Mouse (Mus musculus) spleen, postnatal 36 days (tissue): Measurements from ENCODE around the gene Osbpl3.
A peak's percentile ranks its signal among the peaks of the same experiment; 100 is the strongest.

Experiments used
- DNase-seq, 2 experiments: peaks; one replicate each; pipeline ENCODE4 v3.0.0; 2022; ENCODE audit warnings: low spot score in 2 of 2, mixed read lengths in 1 of 2

The Osbpl3 gene

DNA sequence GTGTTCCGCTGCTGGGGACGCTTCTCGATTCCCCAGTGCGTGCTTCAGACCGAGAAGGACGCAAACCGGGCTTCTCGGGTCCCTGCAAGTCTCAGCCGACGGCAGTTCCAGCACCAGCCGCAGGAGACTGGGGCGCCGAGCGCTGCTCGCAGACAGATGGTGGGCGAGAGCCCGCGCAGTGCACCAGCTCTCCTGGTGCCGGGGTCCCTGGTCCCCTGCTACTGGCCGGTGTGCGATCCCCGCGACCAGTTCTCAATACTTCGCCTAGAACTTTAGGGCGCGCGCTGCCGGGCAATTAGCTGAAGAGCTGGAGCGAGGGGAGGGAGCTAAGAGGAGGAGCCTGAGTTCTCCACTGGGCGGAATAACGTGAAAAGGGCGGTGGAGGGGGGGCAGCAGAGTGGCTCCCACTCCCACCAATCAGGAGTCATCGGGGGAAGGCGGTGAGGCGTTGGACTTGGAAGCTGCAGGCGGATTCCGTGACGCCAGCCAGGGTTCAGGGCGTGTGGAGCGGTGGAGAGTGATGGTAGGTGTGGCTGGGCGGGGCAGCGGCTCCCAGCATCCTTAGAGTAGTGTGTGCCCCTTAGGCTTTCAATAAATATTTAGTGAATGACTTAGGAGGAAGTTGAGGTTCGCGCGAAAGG, at the start of gene Osbpl3:
TSS of gene Osbpl3 (minus strand) at position 373 of the 641 bp plus-strand sequence.
- peak; percentile 48 for DNase-seq

DNA sequence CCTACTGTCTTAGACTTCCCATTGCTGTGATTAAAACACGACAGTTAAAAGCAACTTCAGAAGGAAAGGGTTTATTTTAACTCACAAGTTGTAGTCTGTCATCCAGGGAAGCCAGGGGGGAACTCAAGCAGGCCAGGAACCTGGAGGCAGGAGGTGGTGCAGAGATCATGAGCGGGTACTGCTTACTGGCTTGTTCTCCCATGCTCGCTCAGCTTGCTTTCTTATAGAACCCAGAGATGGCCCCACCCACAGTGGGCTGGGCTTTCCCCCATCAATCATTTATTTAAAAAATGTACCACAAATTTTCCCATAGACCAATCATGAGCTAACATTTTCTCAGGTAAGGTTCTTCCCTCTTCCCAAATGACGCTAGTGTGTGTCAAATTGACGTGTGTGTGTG, 49.5 kb upstream of the Osbpl3 start:
- no peak for DNase-seq

DNA sequence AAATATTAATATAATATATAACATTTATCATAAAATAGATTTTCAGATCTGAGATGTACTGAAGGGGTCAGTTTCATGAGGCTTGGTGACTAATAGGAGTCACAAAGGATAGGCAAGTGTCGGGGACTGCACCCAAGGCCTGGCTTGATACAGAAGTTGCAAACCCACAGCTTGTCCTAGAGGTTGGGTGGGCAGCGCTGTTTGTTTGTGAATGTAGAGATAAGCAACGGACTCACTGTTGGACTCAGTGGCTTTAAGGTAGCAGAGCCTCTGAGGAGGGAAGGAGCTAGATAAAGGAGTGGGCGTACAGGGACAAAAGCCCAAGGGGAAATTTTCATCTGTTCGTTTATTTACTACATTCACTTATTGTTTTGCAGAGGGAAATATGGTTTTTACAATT, 48.7 kb upstream of the Osbpl3 start:
- no peak for DNase-seq

DNA sequence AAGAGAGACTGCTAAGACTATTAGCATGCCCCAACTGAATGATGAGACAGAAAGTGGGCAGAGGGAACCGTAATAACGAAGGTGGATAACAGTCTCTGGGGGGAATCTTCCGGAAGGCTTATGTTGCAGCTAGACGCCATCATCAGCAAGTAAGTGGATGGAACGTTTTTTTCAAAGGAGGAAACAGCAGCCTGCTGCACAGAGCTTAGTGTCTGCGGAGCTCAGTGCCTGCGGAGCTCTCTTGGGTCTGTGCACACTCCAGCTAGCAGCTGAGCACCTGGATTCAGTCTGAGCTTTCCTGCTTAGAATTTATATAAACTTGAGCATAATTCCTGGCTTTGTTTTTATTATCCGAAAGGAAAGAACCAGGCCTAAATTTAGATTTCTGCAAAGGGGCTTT, 47.8 kb upstream of the Osbpl3 start:
- no peak for DNase-seq

DNA sequence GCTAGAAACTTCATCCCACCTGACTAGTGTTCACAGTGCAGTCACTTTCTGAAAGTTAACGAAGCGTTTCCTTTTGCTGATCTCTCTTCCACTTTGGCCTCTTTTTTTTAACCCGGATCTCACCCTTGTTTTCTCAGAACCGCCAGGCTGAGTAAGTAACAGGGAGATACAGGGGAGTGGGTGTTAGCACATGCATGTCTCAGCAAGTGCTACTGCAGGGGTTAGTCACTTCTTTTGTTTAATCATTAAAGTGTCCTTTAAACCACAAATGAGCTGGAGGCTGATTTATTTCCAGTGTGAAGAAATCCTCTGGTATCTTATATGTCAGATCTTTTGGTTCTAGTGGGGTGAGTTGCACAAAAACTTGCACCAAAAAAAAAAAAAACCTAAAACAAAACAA, 47.0 kb upstream of the Osbpl3 start:
- DNase-seq = no peak

DNA sequence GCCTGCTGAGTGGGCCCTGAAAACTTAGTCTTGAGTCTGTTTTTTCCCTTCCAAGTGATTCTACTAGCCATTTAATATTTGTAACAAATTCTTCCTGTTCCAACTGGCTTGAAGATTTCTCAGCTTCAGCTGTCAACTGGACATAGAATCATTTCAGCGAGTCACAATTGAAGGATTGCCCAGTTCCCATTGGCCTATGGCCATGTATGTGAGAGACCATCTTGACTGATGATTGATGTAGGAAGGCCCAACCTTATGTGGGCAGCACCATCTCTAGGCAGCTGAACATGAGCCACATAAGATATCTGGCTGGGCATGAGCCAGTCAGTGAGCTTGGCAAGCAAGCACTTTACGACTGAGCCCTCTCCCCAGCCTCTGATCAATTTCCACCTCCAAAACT, 42.3 kb upstream of the Osbpl3 start:
- no peak for DNase-seq

DNA sequence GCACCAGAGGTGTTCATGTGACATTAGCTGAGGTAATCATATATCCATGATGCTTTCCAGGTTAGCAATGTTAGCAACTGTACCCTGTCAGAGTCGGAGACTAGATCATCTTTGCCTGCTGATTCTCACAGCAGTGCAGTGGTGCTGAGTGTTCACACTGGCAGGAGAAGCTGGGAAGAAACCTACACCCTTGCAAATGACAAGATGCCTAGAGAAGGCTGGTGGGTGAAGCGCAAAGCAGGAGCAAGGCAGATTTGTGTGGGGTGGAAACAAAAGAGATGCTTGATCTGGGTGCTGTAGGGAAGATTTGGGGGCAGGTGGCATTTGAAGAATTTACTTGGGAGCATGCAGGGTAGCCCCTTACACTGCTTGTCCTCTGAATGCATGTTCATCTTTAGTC, 34.5 kb upstream of the Osbpl3 start:
- DNase-seq = no peak

DNA sequence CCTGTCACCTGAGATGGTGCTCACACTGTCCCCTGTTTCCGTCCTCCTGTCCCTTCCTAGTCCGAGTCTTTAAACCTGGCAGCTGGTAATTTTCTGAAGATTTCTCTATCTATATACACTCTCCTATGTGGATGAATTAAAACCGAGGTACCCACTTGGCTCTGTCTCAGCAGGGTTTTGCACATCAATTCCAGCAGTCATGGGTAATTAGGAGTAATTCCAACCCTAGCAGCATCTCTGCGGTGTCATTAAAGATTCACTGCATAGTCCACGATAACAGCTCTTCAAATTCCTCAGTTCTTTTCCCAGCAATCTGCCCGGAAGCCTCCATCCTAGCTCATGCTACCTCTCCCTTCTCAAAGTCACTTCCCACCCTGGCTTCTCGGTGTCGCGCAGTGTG, 33.4 kb upstream of the Osbpl3 start:
- no peak for DNase-seq

DNA sequence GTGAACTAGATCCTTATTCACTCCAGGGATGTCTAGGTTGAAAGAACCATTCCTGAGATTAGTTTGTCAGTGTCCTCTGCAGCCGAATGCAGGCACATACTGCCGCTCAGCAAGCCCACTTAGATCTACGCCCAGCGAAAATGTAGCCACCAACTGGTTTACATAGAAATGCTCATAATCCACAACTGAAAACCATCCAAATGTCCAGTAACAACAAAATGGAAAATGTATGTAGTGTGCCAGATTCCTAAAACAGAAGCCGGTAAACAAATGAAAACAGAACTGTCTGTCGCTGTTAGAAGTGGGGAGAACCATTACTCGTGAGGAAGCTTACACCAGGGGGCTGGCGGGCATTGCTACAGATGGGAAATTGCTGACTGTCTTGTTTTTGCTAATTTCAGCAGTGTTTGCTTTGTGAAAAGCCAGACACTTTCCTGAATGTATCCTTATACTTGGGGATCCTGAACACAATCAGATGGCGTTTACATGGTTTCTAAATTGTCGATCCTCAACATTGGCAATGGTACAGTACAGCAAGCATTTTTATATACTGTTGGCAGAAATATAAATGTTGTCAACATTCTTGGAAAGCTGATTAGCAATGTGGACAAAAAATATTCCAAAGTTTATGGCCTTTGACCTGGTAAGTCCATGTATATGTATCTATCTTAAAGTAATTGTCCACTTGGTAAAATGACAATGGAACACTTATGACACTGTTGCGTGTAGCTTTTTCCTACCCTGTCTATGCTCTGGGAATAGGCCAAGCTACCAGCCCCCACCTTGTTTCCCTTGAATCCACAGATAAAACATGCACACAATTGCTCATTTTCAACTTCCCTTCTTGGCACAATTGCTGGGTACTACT, 30.3 kb upstream of the Osbpl3 start:
- DNase-seq = no peak

DNA sequence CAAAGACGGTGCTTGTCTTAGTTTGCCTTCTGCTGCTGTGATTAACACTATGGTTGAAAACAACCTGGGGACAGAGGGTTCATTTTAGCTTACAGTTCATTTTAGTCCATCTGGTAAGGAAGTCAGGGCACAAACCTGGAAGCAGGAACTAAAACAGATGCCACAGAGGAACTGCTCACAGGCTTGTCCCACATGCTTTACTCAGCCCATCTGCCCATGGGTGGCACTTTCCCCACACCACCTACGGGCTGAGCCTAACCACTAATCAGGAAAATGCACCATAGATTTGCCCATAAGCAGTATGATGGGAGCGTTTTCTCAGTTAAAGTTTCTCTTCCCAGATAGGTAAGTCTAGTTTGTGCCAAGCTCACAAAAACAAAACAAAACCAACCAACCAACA, 27.4 kb upstream of the Osbpl3 start:
- no peak for DNase-seq

DNA sequence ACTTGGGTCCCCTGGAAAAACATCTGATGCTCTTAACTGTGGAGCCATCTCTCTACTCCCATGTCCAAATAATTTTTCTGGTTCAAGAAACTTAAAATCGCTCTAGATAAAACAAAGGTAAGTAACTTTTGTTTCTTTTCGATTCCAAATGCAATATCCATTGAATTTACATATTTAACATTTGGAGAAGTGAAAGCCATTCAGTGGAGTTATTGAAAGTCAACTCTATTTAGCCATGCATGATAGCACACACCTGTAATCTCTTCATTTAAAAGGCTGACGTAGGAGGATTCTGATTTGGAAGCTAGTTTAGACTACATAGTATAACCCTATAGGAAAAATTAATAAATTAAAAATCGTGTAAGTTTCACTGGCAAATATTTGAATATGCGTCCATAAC, 25.5 kb upstream of the Osbpl3 start:
- no peak for DNase-seq

DNA sequence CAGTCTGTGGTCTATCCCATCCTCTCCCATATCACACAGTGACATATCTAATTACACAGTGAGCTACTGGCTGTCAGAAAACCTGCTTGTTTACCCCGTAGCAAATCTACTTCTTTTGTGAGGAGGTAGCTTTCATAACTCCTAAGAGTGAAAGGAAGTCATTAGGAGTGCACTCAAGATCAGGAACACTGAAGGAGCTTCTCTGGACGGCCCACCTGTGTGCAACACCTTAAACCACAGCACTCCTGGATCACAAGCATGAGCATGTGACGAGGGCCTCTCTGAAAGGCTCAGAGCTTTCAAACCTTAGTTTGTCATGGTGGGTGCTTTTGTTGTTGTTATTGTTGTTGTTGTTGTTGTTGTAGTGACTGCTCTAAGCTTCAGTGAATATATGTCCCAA, 10.4 kb upstream of the Osbpl3 start:
- DNase-seq = no peak

DNA sequence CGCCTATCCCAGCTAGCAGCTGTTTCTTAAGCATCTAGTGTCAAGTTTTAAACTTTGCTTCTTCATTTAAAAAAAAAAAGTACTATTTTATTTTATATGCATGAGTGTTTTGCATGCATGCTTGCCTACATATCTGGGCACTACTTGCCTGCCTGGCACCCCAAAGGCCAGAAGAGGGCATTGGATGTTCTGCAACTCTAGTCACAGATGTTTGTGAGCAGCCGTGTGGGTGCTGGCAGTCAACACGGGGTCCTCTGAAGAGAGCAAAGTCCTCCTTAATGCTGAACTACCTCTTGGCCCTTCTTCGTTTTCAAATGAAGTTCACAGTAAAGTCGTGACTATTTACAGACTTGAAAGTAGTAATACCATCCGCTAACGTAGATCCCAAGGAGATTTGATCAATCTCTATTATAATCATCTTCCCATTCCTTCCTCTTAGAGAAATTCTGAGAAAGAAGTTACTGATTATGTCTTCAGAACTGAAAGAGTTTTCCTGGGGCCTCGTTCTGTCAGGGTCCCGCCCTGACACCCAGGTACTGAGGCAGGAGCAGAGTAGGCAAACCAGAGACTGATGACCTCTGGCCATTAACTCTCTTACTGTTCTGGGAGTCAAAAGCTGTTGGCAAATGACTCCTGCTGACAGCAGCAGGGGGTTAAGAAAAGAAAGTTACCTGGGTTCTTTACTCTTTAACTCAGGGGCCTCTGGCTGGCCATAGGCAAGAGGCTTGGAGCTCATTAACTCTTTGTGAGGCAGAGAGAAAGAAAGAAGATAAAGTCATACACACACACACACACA, 8.9 kb upstream of the Osbpl3 start:
- DNase-seq = no peak

DNA sequence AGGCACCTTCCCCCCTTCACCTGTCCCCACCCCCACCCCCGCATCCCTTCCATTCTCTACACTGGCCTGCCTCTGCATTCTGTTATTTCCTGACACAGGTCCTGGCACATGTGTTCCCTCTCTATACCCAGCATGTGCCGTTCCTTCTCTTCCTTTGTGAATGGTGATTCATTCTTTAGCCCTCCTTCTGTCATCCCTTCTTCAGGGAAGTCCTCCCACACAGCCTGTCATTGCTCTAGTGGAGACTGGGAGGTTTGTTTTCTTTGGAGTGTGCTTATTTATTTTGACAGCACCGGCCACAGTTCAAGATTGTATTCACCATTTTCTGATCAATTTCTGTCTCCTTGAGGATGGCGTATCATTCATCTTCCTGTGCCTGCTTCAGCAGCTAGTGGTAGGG, 6.0 kb upstream of the Osbpl3 start:
- DNase-seq = no peak

DNA sequence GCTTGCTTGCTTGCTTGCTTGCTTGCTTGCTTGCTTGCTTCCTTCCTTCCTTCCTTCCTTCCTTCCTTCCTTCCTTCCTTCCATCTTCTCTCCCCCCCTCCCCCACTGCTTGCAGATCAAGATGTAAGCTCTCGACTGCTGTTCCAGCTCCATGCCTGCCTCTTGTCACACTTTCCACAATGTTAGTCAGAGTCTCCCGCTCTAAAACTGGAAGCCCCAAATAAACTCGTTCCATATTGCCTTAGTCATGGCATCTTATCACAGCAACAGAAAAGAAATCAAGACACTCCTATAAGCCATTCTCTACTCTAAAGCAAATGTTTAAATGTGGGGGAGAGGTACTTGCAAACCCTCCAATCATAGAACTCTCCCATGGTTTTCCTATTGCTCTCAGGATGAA, 5.6 kb upstream of the Osbpl3 start:
- no peak for DNase-seq

DNA sequence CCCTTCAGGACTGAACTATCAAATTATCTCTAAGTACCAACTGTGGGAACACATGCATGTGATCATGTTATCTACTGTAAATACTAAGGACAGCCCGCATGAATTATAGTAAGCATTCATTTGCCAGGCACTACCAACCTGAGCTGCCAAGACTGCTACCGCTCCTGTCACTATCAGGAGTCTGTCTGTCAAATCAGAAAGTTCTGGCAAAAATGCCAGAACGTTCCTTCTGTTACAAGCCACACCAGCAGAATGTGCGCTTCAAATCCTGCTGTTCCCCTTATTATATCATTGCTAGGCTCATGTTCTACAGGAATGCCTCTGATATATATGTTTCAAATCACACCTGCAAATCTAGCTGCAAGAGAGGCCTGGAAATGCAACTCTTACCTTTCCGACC, 4.6 kb upstream of the Osbpl3 start:
- no peak for DNase-seq

DNA sequence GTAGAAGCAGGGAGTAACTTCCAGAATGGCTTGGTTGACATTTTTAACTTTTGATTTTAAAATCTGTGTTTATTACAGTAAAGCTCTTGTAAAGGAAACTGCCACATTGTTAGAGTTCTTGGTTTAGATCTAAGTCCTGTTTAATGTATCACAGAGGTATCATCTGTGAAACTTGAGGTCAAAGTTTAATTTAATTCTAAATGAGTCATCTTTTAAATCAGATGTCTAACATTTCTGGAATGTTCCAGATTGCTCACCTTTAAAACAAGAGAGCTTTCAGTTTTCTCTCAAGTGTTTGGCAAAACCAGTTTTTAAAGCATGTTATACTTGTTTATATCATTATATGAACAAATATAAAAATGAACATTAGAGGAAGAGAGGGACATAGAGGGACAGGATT, 4.2 kb upstream of the Osbpl3 start:
- DNase-seq = no peak

DNA sequence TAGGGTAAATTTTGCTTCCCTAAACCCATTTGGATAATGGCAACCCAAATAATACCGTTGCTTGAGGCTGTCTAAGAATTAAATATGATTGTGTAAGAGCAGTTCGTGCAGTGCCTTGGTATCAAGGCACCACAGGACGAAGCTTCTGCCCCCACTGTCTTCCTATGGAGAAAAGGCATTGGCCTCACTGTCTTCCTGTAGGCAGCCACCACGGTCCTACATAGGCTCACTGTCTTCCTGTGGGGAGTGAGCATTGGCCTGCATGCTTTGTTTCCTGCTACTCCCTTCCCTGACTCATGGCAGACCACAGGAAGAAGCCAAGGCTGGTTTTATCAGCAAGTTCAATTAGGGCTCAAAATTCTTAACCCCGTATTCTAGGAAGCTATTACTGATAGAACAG, 3.3 kb upstream of the Osbpl3 start:
- no peak for DNase-seq

DNA sequence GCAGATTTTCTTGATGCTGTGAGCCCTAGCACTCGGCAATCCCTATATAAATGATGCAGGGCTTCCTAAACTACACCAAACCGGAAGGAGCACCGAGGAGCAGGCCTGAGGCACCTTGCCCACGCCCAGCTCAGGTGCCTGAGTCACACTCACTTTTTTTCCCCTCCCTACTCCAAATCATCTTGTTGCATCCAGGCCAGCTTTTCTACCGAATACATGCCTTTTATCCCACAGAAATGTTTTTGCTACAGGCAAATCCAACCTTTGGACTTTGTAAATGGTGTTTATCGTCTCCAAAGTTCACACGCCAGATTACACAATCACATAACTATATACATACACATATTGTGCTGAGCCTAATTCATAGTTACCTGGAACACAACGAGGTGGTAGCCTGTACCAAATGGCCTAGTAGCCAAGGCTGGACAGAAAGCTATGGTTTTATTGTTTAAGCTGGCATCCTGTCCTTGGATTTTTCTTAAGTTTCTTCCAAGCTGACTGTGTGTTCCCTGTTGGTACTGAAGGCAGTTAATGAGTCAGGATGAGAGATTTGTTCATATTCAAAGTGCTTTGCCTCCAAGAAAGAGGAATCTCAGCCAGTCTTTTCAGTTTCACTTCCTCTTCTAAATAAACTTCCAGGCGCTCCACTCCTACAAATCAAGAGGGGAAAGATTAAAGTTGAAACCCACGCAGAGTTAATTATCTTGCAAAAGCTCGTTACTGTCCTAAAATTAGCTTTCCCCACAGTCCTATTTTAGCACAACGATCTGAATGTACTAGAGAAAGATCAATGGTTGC, 1.7 kb upstream of the Osbpl3 start:
- DNase-seq = no peak

DNA sequence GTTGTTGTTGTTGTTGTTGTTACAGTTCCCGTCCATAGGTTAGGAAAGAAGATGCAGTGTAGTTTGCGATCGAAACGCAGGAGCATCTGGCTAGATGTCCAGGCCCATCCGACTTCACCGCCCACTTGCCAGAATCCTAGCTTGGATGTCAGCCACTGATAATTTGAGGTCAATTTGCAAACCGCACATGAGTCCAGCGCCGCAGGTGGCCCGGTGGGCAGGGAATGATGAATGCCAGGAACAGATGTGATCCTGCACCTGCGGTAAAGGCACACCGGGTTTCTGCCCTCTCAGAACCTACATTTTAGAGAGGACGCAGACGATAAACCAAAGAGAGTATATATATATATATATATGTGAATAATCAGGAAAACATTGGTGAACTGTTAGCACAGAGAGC, 705 bp upstream of the Osbpl3 start:
- DNase-seq = no peak

DNA sequence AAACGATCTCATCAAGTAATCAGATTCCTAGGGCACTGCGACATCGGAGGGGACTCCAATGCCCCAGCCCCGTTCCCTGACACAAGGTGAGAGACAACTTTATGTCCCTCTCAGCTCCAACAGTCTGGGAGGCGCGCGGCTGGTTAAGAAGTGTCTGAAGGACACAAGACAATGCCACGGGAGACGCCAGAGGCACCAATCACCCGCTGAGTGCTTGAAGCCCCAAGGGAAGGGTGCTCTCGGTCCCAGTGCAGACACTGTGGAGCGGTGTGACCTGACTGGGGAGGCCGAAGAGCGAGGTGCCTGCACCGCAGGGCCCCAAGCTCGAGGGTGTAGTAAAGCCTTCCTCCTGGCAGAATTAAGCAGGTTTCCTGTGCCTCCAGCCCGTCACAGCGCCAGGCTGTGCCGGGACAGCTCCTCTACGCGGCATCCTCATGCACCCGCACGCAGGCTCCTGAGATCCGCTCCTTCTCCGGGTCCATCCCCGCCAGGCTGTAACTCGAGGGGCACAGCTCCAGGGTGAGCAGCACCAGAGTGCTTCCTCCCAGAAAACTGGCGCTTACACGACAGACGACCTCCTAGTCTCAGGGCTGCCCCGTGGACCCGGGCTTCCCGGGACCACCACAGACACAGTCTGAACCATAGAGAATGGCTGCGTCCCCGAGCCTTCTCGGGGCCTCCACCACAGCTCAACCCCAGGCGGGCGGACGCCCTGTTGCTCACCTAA, 736 bp downstream of the Osbpl3 start:
- no peak for DNase-seq
